Mouse (Mus musculus) hindbrain, embryonic 12.5 days (tissue): ENCODE measurements around the gene Rras2. TPM values are rescaled to one million over a fixed set of nuclear protein-coding genes. Genes with fewer than 3 reads are reported as not detected.
A peak's percentile ranks its signal among the peaks of the same experiment; 100 is the strongest.

Experiments
- ATAC-seq: fragments of 200-750 bp; cut with Nextera tagmentation; 2 replicates; pipeline ENCODE4 v1.8.0; 2017; ENCODE audit warnings: moderate TSS enrichment; ENCODE audit not compliant: low FRiP score
- H3K27ac ChIP-seq: fragments of 300-500 bp; sonication (generic); 2 replicates; pipeline ENCODE4 v1.5.1; 2016; ENCODE audit warnings: mild to moderate bottlenecking
- H3K27me3 ChIP-seq: fragments of 300-500 bp; sonication (generic); 2 replicates; pipeline ENCODE4 v1.6.1; 2016; ENCODE audit warnings: mild to moderate bottlenecking
- H3K36me3 ChIP-seq: fragments of 300-500 bp; sonication (generic); 2 replicates; pipeline ENCODE4 v1.6.1; 2016; ENCODE audit warnings: mild to moderate bottlenecking
- H3K4me1 ChIP-seq: fragments of 300-500 bp; sonication (generic); 2 replicates; pipeline ENCODE4 v1.6.1; 2016
- H3K4me2 ChIP-seq: fragments of 300-500 bp; sonication (generic); replicated peaks from 2 replicates; pipeline ENCODE4 v1.6.1; 2016; ENCODE audit warnings: mild to moderate bottlenecking
- H3K4me3 ChIP-seq: fragments of 300-500 bp; sonication (generic); 2 replicates; pipeline ENCODE4 v1.5.1; 2016; ENCODE audit warnings: mild to moderate bottlenecking
- H3K9ac ChIP-seq: fragments of 300-500 bp; sonication (generic); 2 replicates; pipeline ENCODE4 v1.6.1; 2016; ENCODE audit warnings: mild to moderate bottlenecking, moderate library complexity
- H3K9me3 ChIP-seq: fragments of 300-500 bp; sonication (generic); replicated peaks from 2 replicates; pipeline ENCODE4 v1.6.1; 2016; ENCODE audit warnings: mild to moderate bottlenecking
- WGBS: fragments of 180-500 bp; shearing (Covaris S2); methylation state at CpG from one replicate; pipeline ENCODE4 v1.1.7; 2016; 5-methylcytosine and 5-hydroxymethylcytosine counted together
- polyA plus RNA-seq: library from polyadenylated mRNA; unstranded; fragments of >200 nt; fragmentation: Nextera tagmentation; extraction: Ambion mirVana; gene quantifications from 2 replicates; pipeline ENCODE4 v1.2.1, GENCODE M21; 2016

Rras2 gene
- polyA plus RNA-seq: 19.4 and 21.7 TPM in 2 replicates

DNA sequence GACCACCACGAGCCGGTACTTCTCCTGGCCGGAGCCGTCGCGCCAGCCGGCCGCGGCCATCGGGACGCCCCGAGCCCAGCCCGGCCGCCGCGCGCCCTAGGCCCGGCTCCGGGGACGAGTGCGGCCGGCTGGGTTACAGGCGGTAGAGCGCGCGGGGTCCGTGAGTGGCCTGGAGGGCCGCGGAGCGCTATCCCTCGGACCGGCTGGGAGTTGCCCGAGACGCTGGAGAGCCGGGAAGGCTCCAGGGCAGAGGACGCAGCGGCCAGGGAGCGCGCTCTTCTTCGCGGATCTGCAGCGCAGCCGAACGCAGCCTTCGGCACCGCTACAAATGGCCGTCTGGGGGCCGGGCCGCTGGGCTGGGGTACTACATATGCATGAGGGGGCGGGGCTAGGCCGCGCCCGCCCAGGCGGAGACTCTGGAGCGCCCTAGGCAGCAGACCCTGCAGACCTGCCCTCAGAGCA is at the start of gene Rras2:
Gene Rras2 (minus strand): TSS at position 338 of the 462 bp plus-strand sequence.
- under 1% methylated on average over 55 of the region's 55 CpGs for WGBS
- peak within 1 kb of the TSS; percentile 94 for H3K27ac ChIP-seq
- H3K9ac ChIP-seq: peak within 1 kb of the TSS; percentile 84
- peak within 1 kb of the TSS; percentile 83 for H3K4me2 ChIP-seq
- no peaks in the 10 kb centered on the region for H3K9me3 ChIP-seq
- H3K4me3 ChIP-seq: peak within 1 kb of the TSS; percentile 84
- H3K36me3 ChIP-seq: no peaks in the 10 kb centered on the region
- peak; percentile 100 for ATAC-seq
- H3K4me1 ChIP-seq: peaks cover 15% of the 10 kb centered on the region
- H3K27me3 ChIP-seq: no peaks in the 10 kb centered on the region

DNA sequence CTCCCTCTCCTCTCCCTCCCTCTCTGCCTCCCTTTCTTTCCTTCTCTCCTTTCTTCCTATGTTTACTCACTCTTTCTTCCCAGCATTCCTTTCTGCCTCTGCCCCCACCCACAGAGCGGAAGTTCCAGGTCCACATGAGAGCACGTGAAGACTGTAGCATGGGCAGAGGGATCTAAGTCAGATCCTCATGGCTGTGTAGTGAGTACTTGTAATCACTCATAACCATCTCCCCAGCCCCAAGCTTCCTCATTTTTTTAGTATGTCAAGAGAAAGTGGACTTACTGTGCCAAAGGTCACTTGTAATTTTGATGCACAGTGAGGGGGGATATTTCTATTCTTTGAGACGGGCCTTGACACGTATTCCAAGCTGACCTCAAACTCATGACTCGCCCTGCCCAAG is 45.4 kb upstream of the Rras2 start:
- H3K36me3 ChIP-seq: no peaks in the 10 kb centered on the region
- no peak overlapping the region for H3K4me2 ChIP-seq
- H3K4me3 ChIP-seq: no peak overlapping the region
- ATAC-seq: no peak
- H3K9me3 ChIP-seq: no peaks in the 10 kb centered on the region
- no peak overlapping the region for H3K27ac ChIP-seq
- WGBS: 89% methylated on average over 5 of the region's 5 CpGs
- H3K27me3 ChIP-seq: no peaks in the 10 kb centered on the region
- H3K4me1 ChIP-seq: no peaks in the 10 kb centered on the region
- H3K9ac ChIP-seq: no peak overlapping the region

GRCm38 (mm10) chr7:114161101-114161500 is 43.5 kb upstream of the Rras2 start:
- H3K27me3 ChIP-seq: no peaks in the 10 kb centered on the region
- ATAC-seq: no peak
- 88% methylated on average over 8 of the region's 8 CpGs for WGBS

DNA sequence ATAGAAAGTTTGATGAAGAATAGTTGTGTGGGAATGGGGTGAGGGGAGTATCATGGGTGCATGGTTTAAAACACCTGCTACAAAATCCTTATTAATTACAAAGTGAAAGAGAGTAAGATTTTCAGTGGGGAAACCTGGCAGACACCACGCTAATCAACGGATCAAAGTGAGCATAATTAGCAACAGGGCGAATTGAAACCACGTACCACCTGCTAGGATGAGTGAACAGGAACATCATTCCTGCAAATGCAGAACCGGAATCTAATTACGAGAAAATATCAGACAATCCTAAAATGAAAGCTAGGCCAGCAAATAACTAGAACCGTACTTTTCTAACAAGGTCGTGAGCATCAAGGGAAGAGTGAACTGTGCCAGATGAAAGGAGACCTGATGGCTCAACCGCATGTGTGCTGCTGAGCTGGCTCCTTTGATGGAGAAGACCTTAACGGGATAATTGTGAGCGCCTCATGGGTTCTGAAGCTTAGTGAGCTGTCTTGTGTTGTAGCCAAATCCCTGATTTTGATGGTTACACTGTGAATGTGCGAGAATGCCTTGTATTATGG is 40.2 kb upstream of the Rras2 start:
- no peak overlapping the region for H3K4me2 ChIP-seq
- no peak overlapping the region for H3K27ac ChIP-seq
- H3K4me1 ChIP-seq: no peaks in the 10 kb centered on the region
- no peaks in the 10 kb centered on the region for H3K36me3 ChIP-seq
- 92% methylated on average over 12 of the region's 12 CpGs for WGBS
- H3K9ac ChIP-seq: no peak overlapping the region
- H3K4me3 ChIP-seq: no peak overlapping the region
- H3K27me3 ChIP-seq: no peaks in the 10 kb centered on the region
- ATAC-seq: no peak
- no peaks in the 10 kb centered on the region for H3K9me3 ChIP-seq

More at GRCm38 (mm10) chr7:114161101-114161500, 43.5 kb upstream of the Rras2 start:
- Histone ChIP-seq H3K9me3 (no peaks in the 10 kb centered on the region), H3K4me1 (no peaks in the 10 kb centered on the region), H3K9ac (no peak overlapping the region), H3K36me3 (no peaks in the 10 kb centered on the region), H3K4me2 (no peak overlapping the region), H3K4me3 (no peak overlapping the region), H3K27ac (no peak overlapping the region)

DNA sequence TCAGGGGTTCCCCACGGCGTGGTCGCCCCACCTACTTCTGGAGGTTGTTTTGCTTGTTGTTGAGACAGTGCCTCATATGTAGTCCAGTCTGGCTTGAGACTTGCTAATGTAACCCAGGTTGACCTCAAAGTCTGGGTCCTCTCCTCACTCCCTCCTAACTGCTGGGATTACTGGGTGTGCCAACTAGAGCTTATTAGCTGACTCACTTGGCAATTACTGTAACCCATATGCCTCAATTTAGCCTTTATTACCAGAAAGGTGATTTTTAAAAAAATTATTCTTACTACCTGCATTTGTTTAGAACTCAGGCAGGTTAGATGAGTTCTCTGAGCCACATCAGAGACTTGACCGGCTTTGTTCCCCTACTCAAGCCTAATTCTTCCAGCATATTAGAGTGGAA is 38.8 kb upstream of the Rras2 start:
- Histone ChIP-seq H3K4me1 (peaks cover 3% of the 10 kb centered on the region; the same call in 1 of the 2 replicates), H3K9ac (no peak overlapping the region), H3K9me3 (no peaks in the 10 kb centered on the region), H3K4me2 (no peak overlapping the region), H3K27ac (no peak overlapping the region), H3K4me3 (no peak overlapping the region), H3K27me3 (no peaks in the 10 kb centered on the region), H3K36me3 (no peaks in the 10 kb centered on the region)
- no peak for ATAC-seq
- WGBS: 88% methylated on average over 4 of the region's 4 CpGs

- Histone ChIP-seq H3K36me3 (no peaks in the 10 kb centered on the region), H3K9me3 (no peaks in the 10 kb centered on the region), H3K27me3 (no peaks in the 10 kb centered on the region), H3K4me1 (peaks cover 5% of the 10 kb centered on the region; the same call in 1 of the 2 replicates), H3K4me3 (no peak overlapping the region), H3K27ac (no peak overlapping the region), H3K9ac (no peak overlapping the region), H3K4me2 (no peak overlapping the region)
- WGBS: 62% methylated on average over 5 of the region's 5 CpGs
- peak; percentile 78; the same call in 1 of the 2 replicates for ATAC-seq
Observed at GRCm38 (mm10) chr7:114155053-114155865, 37.7 kb upstream of the Rras2 start.

DNA sequence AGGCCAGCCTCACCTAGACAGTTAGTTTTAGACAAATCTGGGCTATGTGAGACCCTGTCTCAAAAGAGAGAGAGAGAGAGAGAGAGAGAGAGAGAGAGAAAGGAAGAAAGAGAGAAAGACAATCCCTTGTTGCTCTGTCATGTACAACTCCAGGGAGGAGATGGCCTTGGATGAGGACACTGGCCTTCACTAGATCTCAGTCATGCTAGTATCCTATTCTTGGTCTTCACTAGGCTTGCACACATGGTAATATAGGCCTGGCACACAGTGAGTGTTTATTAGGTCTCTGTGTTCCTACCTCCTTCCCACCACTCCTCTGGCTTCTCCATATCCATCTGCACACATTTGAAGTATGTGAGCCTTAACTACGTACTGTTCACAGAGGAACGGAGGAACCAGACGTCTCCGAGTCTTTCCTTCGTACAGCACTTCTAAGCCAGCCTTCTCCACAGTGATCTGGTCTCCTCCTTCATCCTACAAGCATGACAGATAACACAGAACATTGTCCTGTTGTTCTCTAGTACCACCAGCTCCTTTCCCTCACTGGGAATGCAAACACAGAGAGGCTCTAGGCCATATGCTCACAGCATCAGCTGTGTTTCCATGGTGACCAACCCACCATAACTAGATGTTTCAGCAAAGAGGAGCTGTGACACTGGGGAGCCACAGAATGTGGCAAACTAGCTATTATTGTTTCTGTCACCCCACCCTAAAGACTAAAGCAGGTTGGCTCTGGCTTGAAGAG is 33.6 kb upstream of the Rras2 start:
- Histone ChIP-seq H3K4me2 (no peak overlapping the region), H3K4me1 (peaks cover 5% of the 10 kb centered on the region; the same call in 1 of the 2 replicates), H3K9ac (no peak overlapping the region), H3K9me3 (no peaks in the 10 kb centered on the region), H3K36me3 (no peaks in the 10 kb centered on the region), H3K27me3 (no peaks in the 10 kb centered on the region), H3K27ac (no peak overlapping the region), H3K4me3 (no peak overlapping the region)
- 91% methylated on average over 5 of the region's 5 CpGs for WGBS
- no peak for ATAC-seq

- WGBS: 90% methylated on average over 6 of the region's 6 CpGs
- H3K27ac ChIP-seq: no peak overlapping the region
- H3K9ac ChIP-seq: no peak overlapping the region
- H3K4me2 ChIP-seq: no peak overlapping the region
- H3K36me3 ChIP-seq: no peaks in the 10 kb centered on the region
- no peaks in the 10 kb centered on the region for H3K27me3 ChIP-seq
- H3K9me3 ChIP-seq: no peaks in the 10 kb centered on the region
- no peak overlapping the region for H3K4me3 ChIP-seq
- peaks cover 5% of the 10 kb centered on the region; the same call in 1 of the 2 replicates for H3K4me1 ChIP-seq
- no peak for ATAC-seq
Observed at GRCm38 (mm10) chr7:114149564-114149963, 32.0 kb upstream of the Rras2 start.

DNA sequence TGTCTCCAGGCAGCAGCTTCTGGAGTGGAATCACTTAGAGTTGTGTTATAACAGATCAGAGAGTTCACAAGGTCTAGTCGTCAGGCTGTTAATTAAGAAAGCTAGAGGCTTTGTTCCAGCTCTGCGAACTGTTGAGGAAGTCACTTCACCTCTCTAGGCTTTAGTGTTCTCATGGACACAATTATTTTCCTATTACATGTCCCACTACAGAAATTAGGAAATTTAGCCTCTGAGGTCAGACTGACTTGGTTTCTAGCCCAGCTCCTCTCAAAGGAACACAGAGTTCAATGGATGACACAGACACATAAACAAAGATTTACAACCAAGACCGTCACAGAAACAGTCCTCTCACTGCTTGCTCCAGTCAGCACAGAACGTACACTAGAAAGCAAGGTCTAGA is 31.6 kb upstream of the Rras2 start:
- Histone ChIP-seq H3K36me3 (no peaks in the 10 kb centered on the region), H3K27me3 (no peaks in the 10 kb centered on the region), H3K4me1 (peaks cover 5% of the 10 kb centered on the region; the same call in 1 of the 2 replicates), H3K9me3 (no peaks in the 10 kb centered on the region), H3K4me2 (no peak overlapping the region), H3K9ac (no peak overlapping the region), H3K4me3 (no peak overlapping the region), H3K27ac (no peak overlapping the region)
- no peak for ATAC-seq
- WGBS: 69% methylated on average over 4 of the region's 4 CpGs

DNA sequence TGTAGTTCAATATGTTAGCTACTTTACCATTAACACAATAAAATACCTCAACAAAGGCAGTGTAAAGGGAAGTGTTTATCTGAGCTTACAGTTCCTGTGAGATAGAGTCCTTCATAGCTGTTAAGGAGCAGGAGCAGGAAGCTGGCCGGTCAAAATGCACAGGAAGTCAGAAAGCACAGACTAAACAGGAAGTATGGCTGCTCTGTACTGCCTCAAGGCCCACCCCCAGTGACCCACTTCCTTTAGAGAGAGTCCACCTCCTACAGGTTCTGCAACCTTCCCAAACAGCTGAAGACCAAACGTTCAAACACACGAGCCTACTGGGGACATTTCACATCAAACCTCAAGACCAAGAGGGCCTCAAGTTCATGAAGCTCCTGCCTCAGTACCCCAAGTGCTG is 28.3 kb upstream of the Rras2 start:
- Histone ChIP-seq H3K27me3 (no peaks in the 10 kb centered on the region), H3K4me3 (no peak overlapping the region), H3K4me2 (no peak overlapping the region), H3K27ac (no peak overlapping the region), H3K9ac (no peak overlapping the region), H3K9me3 (no peaks in the 10 kb centered on the region), H3K4me1 (no peaks in the 10 kb centered on the region), H3K36me3 (no peaks in the 10 kb centered on the region)
- no peak for ATAC-seq
- 92% methylated on average over 3 of the region's 3 CpGs for WGBS

DNA sequence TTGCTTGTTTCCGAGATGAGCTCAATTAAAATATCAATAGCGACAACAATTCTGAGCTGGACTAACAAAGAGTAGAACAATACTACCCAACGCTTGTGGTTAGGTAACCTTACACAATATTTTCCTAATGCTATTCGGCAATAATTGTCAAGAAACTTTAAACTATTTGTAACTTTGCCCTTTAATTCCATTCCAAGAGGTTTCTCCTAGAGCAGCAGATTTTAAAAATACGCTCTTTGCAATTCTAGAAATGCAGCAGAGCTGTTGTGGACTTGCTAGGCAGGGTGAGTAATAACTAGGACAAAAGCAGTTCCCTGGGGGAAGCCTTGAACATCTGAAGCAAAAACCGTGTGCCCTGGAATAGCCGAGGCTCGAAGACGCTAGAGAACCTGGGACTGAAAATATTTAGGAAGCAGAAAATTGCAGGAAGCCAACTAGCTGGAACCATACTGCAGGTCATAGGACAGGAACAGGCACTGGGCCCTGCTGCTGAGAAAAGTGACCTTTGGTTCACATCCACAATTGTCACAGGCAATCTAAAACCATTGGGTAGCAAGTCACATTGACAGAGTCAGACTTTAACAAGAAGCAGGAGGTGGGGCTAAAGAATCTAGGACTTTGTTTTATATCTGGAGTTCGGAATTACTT is 24.7 kb upstream of the Rras2 start:
- no peak overlapping the region for H3K9ac ChIP-seq
- 67% methylated on average over 10 of the region's 10 CpGs for WGBS

GRCm38 (mm10) chr7:114140026-114140425 is 22.4 kb upstream of the Rras2 start:
- H3K27me3 ChIP-seq: no peaks in the 10 kb centered on the region
- H3K9ac ChIP-seq: no peak overlapping the region
- no peaks in the 10 kb centered on the region for H3K9me3 ChIP-seq
- H3K4me2 ChIP-seq: no peak overlapping the region
- H3K4me1 ChIP-seq: peaks cover 3% of the 10 kb centered on the region; the same call in 1 of the 2 replicates
- 84% methylated on average over 7 of the region's 7 CpGs for WGBS
- no peaks in the 10 kb centered on the region for H3K36me3 ChIP-seq
- no peak overlapping the region for H3K27ac ChIP-seq
- H3K4me3 ChIP-seq: no peak overlapping the region
- ATAC-seq: no peak

More for the DNA sequence above, 24.7 kb upstream of the Rras2 start:
- Histone ChIP-seq H3K9me3 (no peaks in the 10 kb centered on the region), H3K4me1 (no peaks in the 10 kb centered on the region), H3K4me3 (no peak overlapping the region), H3K4me2 (no peak overlapping the region), H3K27ac (no peak overlapping the region), H3K27me3 (no peaks in the 10 kb centered on the region), H3K36me3 (no peaks in the 10 kb centered on the region)
- no peak for ATAC-seq
